Mouse (Mus musculus) stomach, postnatal 0 days (tissue): ENCODE measurements around the gene Nckap1l.

Source experiments
- CTCF ChIP-seq: IDR thresholded peaks from 2 replicates; pipeline ENCODE4 v1.5.1; 2016; ENCODE audit warnings: antibody characterized with exemption, low read depth, mild to moderate bottlenecking, moderate library complexity
- EP300 ChIP-seq: optimal IDR thresholded peaks from 2 replicates; pipeline ENCODE3; 2016; ENCODE audit warnings: antibody characterized with exemption

DNA sequence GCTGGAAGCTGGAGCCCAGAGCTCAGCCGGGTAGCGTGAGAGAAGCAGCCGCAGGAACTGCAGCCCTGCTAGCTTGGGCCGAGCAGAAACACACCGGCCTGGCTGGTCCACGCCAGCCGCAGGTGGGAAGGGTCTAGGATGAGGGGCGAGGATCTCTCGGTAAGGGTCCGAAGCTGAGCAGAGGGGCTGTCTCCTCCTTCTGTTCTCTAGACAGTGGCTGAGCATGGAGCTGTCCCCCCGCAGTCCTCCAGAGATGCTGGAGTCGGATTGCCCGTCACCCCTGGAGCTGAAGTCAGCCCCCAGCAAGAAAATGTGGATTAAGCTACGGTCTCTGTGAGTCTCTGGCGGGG lies 49.6 kb downstream of the Nckap1l start:
- no peak for TF ChIP-seq CTCF
- TF ChIP-seq EP300 = no peak
